Mouse (Mus musculus) layer of hippocampus, postnatal 10 days (tissue): ENCODE data around the gene Acap2. TPM values are rescaled to one million over a fixed set of nuclear protein-coding genes. Genes with fewer than 3 reads are reported as not detected.
A peak's percentile ranks its signal among the peaks of the same experiment; 100 is the strongest.

Experiments
- DNase-seq, 2 experiments: peaks; one replicate each; pipeline ENCODE4 v3.0.0; 2021; ENCODE audit warnings: low spot score in 2 of 2
- long read RNA-seq: library from polyadenylated mRNA; stranded (forward); transcript quantifications from one replicate; pipeline ENCODE4 v2.0.0, GENCODE M21; 2023
- total RNA-seq, 2 experiments: library from RNA; stranded (reverse); gene quantifications; 2 replicates each; pipeline ENCODE4 v1.2.3; 2021

Acap2 gene
- total RNA-seq, result 10 to 100 TPM; 77.5 to 81.6 TPM
- long read RNA-seq, partial matches to known transcripts, result 1 of 8 reads
- long read RNA-seq, other reads (novel, unspliced or antisense), result 5 of 8 reads

DNA sequence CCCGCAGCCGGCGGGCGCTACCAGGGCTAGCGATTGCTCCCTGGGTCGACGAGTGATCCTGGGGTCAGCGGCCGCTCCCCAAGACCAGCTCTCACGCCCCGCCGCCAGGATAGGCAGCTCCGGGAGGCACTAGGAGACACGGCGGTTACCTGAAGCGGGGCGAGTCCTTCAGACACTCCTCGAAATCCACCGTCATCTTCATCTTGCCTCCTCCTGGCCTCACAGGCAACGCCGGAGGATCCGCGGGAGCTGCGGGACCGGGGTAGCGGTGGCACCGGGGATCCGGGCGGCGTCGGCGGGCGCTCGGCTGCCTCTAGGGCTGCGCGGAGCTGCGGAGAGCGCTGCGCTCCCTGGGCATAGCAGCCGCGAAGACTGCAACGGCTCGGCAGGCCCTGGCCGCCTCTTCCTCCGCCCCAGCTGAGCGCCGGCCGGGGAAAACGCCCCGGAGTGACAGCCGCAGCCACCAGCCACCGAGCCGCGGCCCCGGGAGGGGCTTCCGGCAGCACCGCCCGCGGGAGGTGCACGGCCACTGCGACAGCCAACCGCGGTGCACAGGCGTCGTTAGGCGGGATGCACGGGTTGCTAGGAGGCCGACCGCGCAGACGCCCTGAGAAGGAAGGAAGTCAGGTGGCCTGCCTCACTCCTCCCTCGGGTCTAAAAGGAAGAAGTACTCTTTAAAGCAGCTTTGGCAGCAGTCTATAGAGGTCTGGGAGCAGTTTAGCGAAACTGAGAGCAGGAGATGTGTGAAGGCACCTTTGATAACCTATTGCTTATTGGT, at the start of gene Acap2:
Gene Acap2 (minus strand): TSS at position 456 of the 778 bp plus-strand sequence.
- peak; percentile 96 to 98 for DNase-seq

DNA sequence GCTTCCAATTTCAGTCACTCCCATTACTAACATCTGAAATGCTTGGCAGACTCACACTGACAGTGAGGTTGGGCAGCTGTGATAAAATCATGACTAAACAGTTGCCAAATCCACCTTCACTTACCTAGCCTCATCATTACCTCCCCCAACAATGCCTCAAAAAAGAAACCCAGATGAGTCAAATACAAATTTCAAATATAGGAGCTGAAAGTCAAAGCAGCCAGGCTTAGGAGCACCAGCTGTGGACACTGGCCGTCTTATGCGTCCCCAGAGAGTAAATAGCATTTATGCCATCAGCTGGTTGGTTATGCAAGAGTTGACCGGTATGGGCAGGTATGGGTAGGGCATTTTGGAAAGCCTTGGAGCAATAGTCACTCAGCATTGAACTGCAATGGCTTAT, 48.4 kb upstream of the Acap2 start:
- DNase-seq, result no peak

- DNase-seq, result no peak
These were observed 47.7 kb upstream of the Acap2 start for GRCm38 (mm10) chr16:31248717-31249116.

DNA sequence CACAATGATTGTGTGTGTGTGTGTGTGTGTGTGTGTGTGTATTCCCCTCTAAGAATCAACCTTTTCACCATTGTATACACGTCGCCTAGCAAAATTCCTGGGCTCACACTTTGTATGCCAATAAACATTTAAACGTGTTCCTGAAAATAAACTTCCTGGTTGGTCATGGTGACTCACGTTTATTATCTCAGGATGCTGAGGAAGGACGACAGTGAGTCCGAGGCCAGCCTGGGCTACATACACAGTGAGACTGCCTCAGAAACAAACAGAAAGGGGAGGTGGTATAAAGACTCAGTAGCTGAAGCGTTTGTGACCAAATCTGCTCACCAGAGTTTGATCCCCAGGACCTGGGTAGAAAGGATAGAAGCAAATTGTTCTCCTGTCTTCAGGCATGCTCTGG, 46.4 kb upstream of the Acap2 start:
- DNase-seq, result no peak

DNA sequence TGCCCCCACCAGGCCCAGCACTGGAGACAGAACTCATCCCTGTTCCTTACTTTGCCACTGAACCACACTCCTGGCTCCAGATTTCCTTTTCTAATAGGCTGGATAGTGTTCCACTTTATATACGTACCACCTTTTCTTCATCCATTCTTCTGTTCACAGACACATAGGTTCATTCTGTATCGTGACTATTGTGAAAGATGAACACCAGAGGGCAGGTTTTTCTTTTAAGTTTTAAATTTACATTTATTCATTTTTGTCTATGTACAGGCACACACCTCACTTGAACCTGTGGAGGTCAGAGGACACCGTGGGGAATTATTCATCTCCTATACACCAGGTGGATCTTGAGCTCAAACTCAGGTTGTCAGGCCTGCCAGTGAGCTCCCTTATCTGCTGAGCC, 43.0 kb upstream of the Acap2 start:
- DNase-seq, result no peak

DNA sequence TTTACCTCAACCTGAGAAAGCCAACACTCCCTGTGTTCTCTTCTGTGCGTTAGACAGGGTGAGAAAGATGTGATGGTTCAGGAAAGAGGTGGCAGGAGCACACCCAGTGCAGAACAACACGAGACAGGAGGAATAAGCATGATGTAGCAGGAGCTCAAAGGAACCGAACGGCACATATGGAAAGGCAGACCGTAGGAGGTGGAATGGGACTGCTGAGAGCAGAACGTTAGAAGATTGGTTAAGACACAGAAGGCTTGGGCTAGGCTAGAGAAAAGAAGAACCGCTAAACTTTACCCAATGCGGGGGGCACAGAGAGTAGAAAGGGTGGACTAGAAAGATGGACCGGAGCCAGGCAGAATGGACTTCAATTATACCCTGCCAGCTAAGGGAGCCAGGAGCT, 40.4 kb upstream of the Acap2 start:
- DNase-seq, result no peak

GRCm38 (mm10) chr16:31240569-31240968, 39.5 kb upstream of the Acap2 start:
- no peak for DNase-seq

DNA sequence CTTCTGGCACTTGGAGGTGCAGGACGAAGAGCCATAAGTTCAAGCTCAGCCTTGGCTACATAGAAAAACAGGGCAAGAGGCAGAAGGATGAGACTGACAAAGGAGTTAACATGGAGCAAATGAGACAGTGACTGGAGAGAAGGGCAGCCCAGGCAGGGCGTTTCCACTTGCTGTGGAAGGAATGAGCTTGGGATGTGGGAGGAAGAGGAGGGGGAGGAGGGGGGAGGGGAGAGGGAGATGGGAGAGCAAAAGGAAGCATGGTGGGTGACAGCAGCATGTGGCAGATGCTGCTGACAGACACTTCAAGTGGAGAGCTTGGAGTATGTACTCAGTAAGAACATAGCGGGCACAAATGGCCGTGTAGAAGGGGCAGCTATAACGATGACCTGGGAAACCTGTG, 37.2 kb upstream of the Acap2 start:
- DNase-seq, result no peak

- DNase-seq, result no peak
These were observed 34.6 kb upstream of the Acap2 start for GRCm38 (mm10) chr16:31235457-31236310.

- DNase-seq, result no peak
These were observed 33.9 kb upstream of the Acap2 start for GRCm38 (mm10) chr16:31234808-31235456.

DNA sequence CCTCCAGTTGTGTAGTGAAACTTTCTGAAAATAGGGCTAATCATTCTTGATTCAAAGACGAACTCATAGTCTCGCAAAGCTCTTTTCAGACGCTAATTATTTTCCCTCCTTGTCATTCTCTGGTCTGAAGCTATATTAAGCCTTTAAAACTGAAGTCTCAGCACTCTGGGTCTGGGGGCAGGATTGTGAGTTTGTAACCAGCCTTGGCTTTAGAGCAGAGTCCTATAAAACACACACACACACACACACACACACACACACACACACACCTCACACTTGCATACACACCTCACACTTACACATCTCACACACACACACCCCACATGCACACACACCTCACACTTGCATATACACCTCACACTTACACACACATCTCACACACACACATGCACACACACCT, 33.3 kb upstream of the Acap2 start:
- DNase-seq, result no peak

DNA sequence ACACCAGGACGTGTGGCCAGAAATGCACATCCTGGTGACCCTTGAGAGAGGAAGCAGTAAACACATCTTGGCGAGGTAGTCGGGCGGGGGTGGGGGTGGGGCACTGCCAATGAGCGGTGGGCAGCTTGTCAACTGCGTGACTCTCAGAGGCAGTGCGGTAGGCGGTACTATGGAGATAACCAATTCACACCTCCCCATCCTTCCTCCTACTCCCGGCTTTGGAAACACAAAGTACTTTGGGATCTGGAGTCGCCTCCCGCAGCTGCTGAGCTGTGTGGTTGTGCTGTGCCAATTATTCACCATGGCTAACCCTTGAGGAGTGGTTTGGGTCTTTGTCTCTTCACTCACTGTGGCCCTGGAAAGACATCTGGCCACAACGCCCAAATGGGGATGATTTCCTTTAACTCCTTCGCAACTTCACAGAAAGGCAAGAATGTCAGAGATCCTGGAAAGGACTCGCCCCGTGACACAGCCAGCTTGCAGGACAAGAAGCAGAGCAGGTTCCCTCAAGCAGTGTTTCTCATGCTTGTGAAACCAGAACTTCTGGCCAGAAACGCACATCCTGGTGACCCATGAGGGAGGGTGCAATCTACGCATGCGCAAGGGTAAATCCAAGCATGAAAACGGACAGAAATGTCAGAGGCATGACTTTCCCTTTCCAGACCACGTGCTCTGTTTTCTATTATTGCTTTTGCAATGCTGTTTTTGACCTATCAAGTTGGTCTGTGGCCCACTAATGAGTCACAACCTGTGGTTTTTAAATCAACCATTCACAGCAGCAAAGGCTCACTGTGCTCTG, 32.7 kb upstream of the Acap2 start:
- peak; percentile 42 to 55 for DNase-seq

- no peak for DNase-seq
These were observed 32.1 kb upstream of the Acap2 start for GRCm38 (mm10) chr16:31233167-31233498.

GRCm38 (mm10) chr16:31232491-31233166, 31.6 kb upstream of the Acap2 start:
- no peak for DNase-seq

GRCm38 (mm10) chr16:31231591-31231990, 30.5 kb upstream of the Acap2 start:
- no peak for DNase-seq

DNA sequence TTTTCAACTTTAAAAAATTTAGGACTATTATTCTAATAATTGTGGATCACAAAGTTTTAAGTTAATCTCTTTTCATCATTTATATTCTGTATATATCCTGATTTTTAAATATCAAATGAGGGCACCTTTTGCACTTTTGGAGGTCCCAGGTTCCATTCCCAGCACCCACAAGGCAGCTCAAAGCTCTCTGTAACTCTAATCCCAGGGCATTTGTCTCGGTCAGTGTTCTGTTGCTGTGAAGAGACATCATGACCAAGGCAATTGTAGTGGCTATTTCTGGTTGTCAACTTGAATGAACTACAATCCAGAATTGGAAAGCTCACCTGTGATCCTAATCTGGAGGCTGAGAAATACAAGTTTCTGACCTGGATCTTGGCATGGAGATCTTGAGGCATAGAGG, 26.7 kb upstream of the Acap2 start:
- DNase-seq, result no peak

DNA sequence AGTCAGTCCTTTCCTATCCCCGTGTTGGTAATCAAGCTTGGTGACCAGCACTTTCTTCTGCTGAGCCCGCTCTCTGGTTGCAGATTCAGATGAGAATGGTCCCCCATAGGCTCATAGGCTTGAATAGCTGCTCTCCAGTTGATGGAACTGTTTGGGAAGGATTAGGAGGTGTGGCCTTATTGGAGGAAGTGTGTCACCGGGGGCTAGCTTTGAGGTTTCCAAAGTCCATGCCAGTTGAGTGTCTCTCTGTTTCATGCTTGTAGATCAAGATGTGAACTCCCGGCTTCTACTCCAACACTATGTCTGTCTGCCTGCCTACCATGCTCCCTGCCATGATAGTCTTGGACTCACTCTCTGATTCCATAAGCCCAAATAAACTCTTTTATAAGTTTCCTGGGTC, 14.2 kb upstream of the Acap2 start:
- DNase-seq, result no peak

- DNase-seq, result peak in 1 of 2 experiments; percentile 5
These were observed 12.4 kb upstream of the Acap2 start for GRCm38 (mm10) chr16:31213463-31213862.

GRCm38 (mm10) chr16:31211503-31211902, 10.5 kb upstream of the Acap2 start:
- DNase-seq, result no peak

GRCm38 (mm10) chr16:31210453-31210852, 9.4 kb upstream of the Acap2 start:
- no peak for DNase-seq
